Mouse (Mus musculus) lung, postnatal 25 days (tissue): Measurements from ENCODE around the gene Fchsd2.
"Not testable (repeated sequence)": the region's sequence is repeated elsewhere in the genome, so short reads cannot be mapped to it uniquely, and the experiment has no call there.

Experiments used
- DNase-seq: peaks from one replicate; pipeline ENCODE4 v3.0.0; 2022; ENCODE audit warnings: low spot score

Fchsd2 gene

DNA sequence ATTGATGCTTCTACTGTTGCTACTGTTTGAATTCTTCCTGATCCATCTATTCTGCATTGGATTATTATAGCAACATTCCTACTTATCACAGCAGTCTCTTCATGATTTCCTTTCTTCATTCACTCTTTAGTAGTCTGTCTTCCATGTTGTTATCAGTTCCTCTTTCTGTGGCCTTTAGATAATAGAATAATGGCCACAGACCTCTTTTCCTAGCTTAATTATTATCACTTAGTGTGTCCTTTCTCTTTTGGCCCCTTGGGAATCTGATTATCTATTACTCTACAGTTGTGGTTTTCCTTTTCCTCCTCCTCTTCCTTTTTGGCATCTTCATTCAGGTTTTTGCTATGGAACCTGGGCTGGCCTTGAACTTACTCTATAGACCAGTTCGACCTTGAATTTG lies 21.7 kb downstream of the Fchsd2 start:
- DNase-seq: no peak

GRCm38 (mm10) chr7:101119391-101119790 lies 26.7 kb downstream of the Fchsd2 start:
- DNase-seq: no peak

- no peak for DNase-seq
These were observed 31.1 kb downstream of the Fchsd2 start for GRCm38 (mm10) chr7:101123579-101124347.

GRCm38 (mm10) chr7:101127737-101128136 lies 35.1 kb downstream of the Fchsd2 start:
- DNase-seq: no peak

- no peak for DNase-seq
These were observed 35.9 kb downstream of the Fchsd2 start for GRCm38 (mm10) chr7:101128536-101128935.

DNA sequence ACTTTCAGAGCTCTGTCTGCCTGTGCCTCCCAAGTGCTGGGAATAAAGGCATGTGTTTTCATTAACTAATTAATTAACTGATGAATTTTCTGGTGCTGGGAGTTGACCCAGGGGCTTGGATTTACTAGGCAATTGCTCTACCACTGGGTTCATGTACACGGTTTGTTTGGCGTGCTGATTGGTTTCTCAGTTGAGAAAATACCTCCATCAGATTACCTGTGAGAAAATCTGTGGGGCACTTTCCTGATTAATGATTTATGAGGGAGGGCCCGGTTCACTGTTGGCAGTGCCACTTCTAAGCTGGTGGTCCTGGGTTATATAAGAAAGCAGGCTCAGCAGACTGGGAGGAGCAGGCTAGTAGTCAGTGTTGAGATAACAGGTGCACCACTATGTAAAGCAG lies 38.0 kb downstream of the Fchsd2 start:
- no peak for DNase-seq

DNA sequence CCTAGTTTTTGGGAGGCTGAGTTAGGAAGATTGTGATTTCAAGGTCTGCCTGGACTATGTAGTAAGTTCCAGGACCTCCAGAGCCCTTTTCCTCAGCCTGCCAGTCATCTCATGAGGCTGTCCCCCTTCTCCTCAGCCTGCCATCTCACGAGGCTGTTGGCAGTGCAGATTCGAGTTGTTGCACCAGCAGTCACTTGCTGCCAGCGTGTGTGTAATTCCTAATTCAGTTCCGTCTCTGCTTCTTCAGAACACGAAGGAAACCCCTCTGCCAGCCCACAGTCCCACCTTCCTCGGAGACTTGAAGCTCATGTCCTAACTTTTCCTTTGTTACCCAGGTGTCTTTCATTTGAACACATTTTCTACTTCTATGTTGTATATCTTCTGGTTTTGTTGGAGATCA lies 38.6 kb downstream of the Fchsd2 start:
- DNase-seq: no peak

GRCm38 (mm10) chr7:101133591-101133990 lies 40.9 kb downstream of the Fchsd2 start:
- no peak for DNase-seq

- no peak for DNase-seq
These were observed 41.5 kb downstream of the Fchsd2 start for GRCm38 (mm10) chr7:101134117-101134516.

DNA sequence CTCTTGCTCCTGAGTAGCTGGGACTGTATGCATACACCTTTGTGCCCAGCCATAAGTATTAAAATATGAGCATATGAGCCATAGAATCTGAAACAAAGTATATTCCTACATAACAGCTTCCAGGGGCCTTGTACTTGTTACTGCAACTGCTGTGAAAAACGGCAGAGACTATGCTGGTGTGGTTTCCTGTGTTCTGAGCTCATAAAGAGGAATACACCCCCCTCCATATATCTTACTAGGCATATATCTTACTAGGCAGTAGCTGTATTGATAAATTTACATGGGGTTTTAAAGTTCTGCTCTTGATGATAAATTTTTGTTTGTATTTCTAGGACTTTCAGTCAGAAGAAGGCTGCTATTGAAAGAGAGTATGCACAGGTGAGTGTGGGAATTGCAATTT lies 46.2 kb downstream of the Fchsd2 start:
- no peak for DNase-seq

- DNase-seq: peak; percentile 72
These were observed 50.2 kb downstream of the Fchsd2 start for GRCm38 (mm10) chr7:101142907-101143306.

DNA sequence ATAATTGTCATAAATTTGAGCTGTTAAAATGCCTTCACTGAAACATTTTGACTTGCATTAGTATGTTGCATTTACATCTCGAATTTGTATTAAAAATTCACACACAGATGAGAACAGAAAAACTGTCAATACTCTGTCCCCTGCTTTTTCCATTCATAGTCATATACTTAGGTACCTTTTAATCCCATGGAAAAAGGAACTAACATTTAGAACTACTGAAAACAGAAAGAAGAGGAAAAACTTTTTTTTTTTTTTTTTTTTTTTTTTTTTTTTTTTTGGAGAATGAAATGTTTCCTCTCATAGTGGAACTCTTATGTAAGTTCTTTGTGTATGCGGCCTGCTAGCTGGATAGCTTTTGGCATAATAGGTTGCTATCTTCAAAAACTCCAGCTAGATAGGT lies 51.6 kb downstream of the Fchsd2 start:
- no peak for DNase-seq

GRCm38 (mm10) chr7:101149039-101149438 lies 56.4 kb downstream of the Fchsd2 start:
- DNase-seq: no peak

DNA sequence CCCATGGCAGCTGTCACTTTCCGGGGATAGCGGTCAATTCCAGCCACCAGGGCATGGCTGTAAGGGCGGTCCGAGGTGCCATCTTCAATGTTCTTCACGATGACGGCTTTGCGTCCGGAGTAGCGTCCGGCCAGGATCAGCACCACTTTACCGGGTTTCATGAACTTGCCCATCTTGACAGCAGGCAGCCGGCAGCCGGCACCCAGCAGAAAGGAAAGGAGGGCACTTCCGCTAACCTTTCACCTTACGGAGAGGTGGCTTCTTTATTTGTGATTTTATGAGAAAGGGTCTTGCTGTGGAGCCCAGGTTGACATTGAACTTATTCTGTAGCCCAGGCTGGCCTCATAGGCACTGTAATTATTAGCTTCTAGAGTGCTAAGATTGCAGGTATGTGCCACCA lies 62.2 kb downstream of the Fchsd2 start:
- not testable (repeated sequence) for DNase-seq

DNA sequence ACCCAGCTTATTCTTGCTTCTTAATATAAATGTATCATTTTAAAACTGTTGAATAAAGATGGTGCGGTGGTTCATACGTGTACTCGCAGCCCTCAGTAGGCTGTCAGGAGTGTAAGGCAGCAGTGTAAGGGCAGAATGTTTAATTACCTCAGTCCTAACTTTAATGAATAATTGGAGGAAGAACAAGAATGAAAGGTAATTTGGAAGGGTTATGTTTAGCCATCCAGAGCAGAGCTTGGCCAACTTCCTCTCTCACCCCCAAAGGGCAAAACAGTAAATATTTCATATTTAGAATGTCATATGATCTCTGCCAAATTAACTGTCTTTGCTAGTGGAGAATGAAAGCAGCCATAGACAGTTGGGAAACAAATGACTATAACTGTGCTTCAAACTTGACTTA lies 62.6 kb downstream of the Fchsd2 start:
- no peak for DNase-seq

GRCm38 (mm10) chr7:101160266-101160665 lies 67.6 kb downstream of the Fchsd2 start:
- DNase-seq: no peak

DNA sequence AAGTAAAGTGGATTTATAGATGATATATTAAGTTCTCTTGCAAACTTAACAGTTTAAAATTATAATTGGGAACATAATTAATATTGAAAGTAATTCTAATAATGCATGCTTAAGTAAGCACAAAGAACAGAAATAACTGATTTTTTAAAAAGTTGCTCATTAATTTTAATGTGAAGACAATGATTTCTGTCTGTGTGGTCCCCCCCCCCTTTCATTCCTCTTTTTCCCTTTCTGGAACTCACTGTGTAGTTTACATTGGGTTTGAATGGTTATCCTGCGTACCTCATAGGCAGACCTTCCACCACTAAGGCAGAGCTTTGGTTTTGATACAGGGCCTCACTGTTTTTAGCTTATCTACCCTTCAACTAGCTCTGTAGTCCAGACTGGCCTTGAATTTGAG lies 70.1 kb downstream of the Fchsd2 start:
- no peak for DNase-seq

DNA sequence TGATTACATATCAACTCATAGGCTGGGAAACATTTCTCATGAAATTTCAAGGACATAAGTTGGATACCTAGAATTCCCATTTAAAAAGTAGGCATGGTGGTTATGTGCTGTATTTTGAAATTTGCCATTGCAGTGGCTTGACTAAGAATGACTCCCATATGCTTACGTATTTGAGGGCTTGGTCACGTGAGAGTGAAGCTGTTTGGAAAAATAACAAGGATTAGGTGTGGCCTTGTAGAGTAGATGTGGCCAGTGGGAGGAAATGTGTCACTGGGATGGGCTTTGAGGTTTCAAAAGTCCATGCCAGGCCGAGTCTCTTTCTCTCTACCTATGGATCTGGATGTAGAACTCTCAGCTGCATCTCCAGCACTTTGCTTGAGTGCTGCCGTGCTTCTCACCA lies 71.2 kb downstream of the Fchsd2 start:
- no peak for DNase-seq

DNA sequence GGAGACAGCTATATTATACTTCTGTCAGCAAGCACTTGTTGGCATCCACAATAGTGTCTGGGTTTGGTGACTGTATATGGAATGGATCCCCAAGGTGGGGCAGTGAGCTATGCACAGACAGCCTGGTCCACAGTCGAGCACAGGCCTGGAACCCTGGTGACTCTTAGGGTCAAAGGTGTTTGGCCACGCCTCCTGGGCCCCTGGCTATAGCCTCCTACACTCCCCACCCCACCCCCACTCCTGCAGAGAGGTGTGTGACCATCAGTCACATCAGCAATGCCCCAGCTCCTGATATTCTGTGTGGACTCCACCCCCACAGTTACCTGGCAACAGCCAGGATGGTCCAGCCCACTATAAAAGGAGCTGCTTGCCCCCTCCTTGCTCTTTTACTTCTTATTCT lies 73.9 kb downstream of the Fchsd2 start:
- DNase-seq: no peak

- DNase-seq: peak; percentile 16
These were observed 77.8 kb downstream of the Fchsd2 start for GRCm38 (mm10) chr7:101170482-101170881.

DNA sequence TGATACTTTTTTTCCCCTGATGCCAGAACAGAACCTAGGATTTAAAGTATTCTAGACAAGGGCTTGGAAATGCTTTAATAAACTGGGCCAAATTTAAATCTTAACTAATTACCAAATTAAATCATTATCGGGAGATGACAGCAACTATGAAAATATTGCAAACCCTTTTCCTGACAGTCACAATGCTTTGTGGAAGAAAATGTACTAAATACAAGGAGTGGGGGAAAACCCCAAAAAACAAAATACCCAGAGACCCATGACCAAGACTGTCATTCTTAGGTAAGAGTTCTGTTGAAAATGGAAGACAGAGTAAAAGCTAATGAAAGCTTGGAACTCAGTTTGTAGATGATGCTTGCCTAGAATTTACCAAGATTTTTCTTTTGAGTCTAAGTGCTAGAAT lies 78.3 kb downstream of the Fchsd2 start:
- DNase-seq: no peak

- no peak for DNase-seq
These were observed 80.7 kb downstream of the Fchsd2 start for GRCm38 (mm10) chr7:101173331-101173730.

GRCm38 (mm10) chr7:101178751-101179150 lies 86.1 kb downstream of the Fchsd2 start:
- DNase-seq: peak; percentile 20

DNA sequence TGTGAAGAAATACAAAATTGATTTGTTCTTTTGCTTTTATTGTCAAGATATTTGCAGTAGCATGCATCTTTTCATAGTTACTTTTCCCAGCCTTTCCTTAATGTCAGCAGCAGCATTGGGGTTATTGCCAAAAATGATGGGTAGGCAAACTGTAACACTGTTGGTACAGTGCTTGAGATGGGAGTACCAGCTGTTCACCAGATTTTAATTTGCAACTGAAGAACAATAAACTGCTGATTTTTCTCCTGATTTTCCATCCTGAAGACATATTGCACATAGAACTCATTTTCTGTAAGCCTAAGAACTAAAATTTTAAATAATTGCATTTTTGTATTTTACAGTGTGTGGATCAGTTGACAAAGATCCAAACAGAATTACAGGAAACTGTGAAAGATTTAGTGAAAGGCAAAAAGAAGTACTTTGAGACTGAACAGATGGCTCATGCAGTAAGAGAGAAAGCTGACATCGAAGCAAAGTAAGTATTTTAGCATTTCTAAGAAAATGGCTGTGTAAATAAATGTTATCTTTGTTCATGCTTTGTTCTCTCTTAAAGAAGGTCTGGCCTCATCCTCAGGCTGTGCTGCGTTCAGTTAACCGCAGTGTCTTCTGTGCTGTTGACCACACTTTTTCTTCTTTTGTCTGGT lies 98.8 kb downstream of the Fchsd2 start:
- no peak for DNase-seq
